Mouse (Mus musculus) limb, embryonic 11.5 days (tissue): ENCODE measurements around the gene Rora. TPM values are rescaled to one million over a fixed set of nuclear protein-coding genes. Genes with fewer than 3 reads are reported as not detected.

Experiments used
- ATAC-seq: fragments of 200-750 bp; cut with Nextera tagmentation; 2 replicates; pipeline ENCODE4 v1.8.0; 2017; ENCODE audit warnings: low read depth; ENCODE audit not compliant: insufficient number of reproducible peaks, low FRiP score, low TSS enrichment
- DNase-seq: peaks from one replicate; pipeline ENCODE4 v3.0.0-alpha.2; 2015; ENCODE audit warnings: low spot score
- H3K27ac ChIP-seq: fragments of 300-500 bp; sonication (generic); replicated peaks from 2 replicates; pipeline ENCODE4 v1.5.1; 2014; ENCODE audit warnings: low read depth, mild to moderate bottlenecking, low read length
- H3K27me3 ChIP-seq: fragments of 300-500 bp; sonication (generic); 2 replicates; pipeline ENCODE4 v1.6.1; 2014; ENCODE audit warnings: mild to moderate bottlenecking, low read length, mixed read lengths; ENCODE audit not compliant: control insufficient read depth, insufficient read depth
- H3K36me3 ChIP-seq: fragments of 300-500 bp; sonication (generic); 2 replicates; pipeline ENCODE4 v1.6.1; 2014; ENCODE audit warnings: mild to moderate bottlenecking, low read length, moderate library complexity, mixed read lengths; ENCODE audit not compliant: control insufficient read depth, insufficient read depth
- H3K4me1 ChIP-seq: fragments of 300-500 bp; sonication (generic); 2 replicates; pipeline ENCODE4 v1.6.1; 2014; ENCODE audit warnings: low read length, mixed read lengths; ENCODE audit not compliant: control insufficient read depth, insufficient read depth
- H3K4me2 ChIP-seq: fragments of 300-500 bp; sonication (generic); 2 replicates; pipeline ENCODE4 v1.6.1; 2014; ENCODE audit warnings: low read depth, mild to moderate bottlenecking, moderate library complexity; ENCODE audit not compliant: severe bottlenecking
- H3K4me3 ChIP-seq: fragments of 300-500 bp; sonication (generic); 2 replicates; pipeline ENCODE4 v1.5.1; 2014; ENCODE audit warnings: low read depth, low read length
- H3K9ac ChIP-seq: fragments of 300-500 bp; sonication (generic); 2 replicates; pipeline ENCODE4 v1.6.1; 2014; ENCODE audit warnings: mild to moderate bottlenecking, low read length
- H3K9me3 ChIP-seq: fragments of 300-500 bp; sonication (generic); 2 replicates; pipeline ENCODE4 v1.6.1; 2016; ENCODE audit warnings: low read length; ENCODE audit not compliant: control insufficient read depth
- WGBS: fragments of 180-500 bp; shearing (Covaris S2); extraction: QIAGEN DNeasy Blood & Tissue Kit; methylation state at CpG from one replicate; pipeline ENCODE4 v1.1.7; 2014; 5-methylcytosine and 5-hydroxymethylcytosine counted together
- polyA plus RNA-seq: library from polyadenylated mRNA; unstranded; fragments of >200 nt; fragmentation: Nextera tagmentation; extraction: Ambion mirVana; gene quantifications from 2 replicates; pipeline ENCODE4 v1.2.1, GENCODE M21; 2014

Gene Rora
- polyA plus RNA-seq, 1 experiment from 2014 or later, result 3.1 TPM

DNA sequence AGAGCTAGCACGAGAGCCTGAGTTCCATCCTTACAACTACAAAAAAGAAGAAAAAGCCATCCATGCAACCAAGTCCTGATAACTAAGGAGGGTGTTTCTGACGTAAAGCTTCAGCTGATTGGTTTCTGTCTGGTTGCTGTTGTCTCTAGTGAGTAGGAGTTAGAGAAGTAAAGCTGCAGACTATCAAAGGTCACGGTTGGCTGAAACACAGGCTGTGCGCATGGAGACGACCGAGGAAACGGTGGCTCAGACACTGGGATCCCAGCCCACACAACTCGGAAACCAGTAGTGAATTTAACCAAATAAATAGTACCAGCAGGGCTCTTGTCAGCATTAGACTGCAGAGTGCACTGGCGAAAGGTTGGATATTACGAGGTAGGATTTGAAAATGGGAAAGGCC, 781.6 kb downstream of the Rora start:
- Histone ChIP-seq H3K9me3 (no peaks in the 10 kb centered on the region), H3K9ac (no peak overlapping the region), H3K4me3 (no peak overlapping the region), H3K4me2 (no peak overlapping the region), H3K36me3 (peaks cover 2% of the 10 kb centered on the region; the same call in 1 of the 2 replicates), H3K4me1 (no peaks in the 10 kb centered on the region), H3K27ac (no peak overlapping the region), H3K27me3 (no peaks in the 10 kb centered on the region)
- ATAC-seq (no peak), DNase-seq (no peak)
- 86% methylated on average over 10 of the region's 10 CpGs for WGBS

DNA sequence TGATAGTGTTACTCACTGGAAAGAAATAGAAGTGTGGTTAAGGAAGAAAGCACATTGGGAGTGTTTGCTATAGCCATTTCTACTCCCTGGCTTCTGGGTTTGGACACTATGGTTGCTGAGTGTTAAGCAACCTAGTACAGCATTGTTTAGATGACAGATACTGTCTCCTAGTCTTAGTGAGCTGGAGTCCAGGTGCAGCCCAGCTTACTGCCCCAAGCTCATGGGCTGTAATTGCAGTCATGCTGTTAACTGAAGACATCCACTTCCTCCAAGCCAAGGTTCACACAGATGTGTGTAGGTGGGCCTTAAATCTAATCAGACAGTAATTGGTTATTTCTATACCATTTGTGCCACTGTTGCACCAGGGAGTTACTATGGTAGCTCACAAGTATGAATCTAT, 782.1 kb downstream of the Rora start:
- H3K27me3 ChIP-seq, result no peaks in the 10 kb centered on the region
- peaks cover 3% of the 10 kb centered on the region; the same call in 1 of the 2 replicates for H3K4me1 ChIP-seq
- no peak for ATAC-seq
- DNase-seq, result no peak
- no peaks in the 10 kb centered on the region for H3K9me3 ChIP-seq
- H3K4me2 ChIP-seq, result no peak overlapping the region
- H3K27ac ChIP-seq, result no peak overlapping the region
- peaks cover 2% of the 10 kb centered on the region; the same call in 1 of the 2 replicates for H3K36me3 ChIP-seq
- H3K9ac ChIP-seq, result no peak overlapping the region
- no peak overlapping the region for H3K4me3 ChIP-seq
